Mouse (Mus musculus): Measurements from ENCODE around the gene 9930022D16Rik. TPM values are rescaled to one million over a fixed set of nuclear protein-coding genes. Genes with fewer than 3 reads are reported as not detected.

The 9930022D16Rik gene
- polyA plus RNA-seq (2015; fragmentation: Nextera tagmentation; extraction: Ambion mirVana), result not detected in 2 replicates

- Histone ChIP-seq H3K9ac (no peak within 1 kb of the TSS), H3K27ac (no peak within 1 kb of the TSS), H3K27me3 (replicated peaks) (no peaks in the 10 kb centered on the region), H3K4me2 (no peak within 1 kb of the TSS), H3K4me1 (no peaks in the 10 kb centered on the region), H3K9me3 (no peaks in the 10 kb centered on the region), H3K4me3 (no peak within 1 kb of the TSS), H3K36me3 (replicated peaks) (no peaks in the 10 kb centered on the region)
- ATAC-seq (replicated peaks), result no peak
- 91% methylated on average over 6 of the region's 6 CpGs for WGBS
Measured at GRCm38 (mm10) chr11:109413617-109414016, at the start of gene 9930022D16Rik. Gene 9930022D16Rik, plus strand, starts transcription at chr11:109413917.

GRCm38 (mm10) chr11:109364337-109364736 lies 49.4 kb upstream of the 9930022D16Rik start:
- peak overlapping the region; percentile 1; the same call in 1 of the 2 replicates for H3K9ac ChIP-seq
- peak overlapping the region; percentile 79 for H3K4me2 ChIP-seq
- H3K36me3 ChIP-seq (replicated peaks), result peaks cover 3% of the 10 kb centered on the region; the same call in 1 of the 2 replicates
- peaks cover 70% of the 10 kb centered on the region for H3K4me1 ChIP-seq
- H3K27me3 ChIP-seq (replicated peaks), result no peaks in the 10 kb centered on the region
- WGBS, result 63% methylated on average over 2 of the region's 2 CpGs
- no peaks in the 10 kb centered on the region for H3K9me3 ChIP-seq
- H3K27ac ChIP-seq, result no peak overlapping the region
- ATAC-seq (replicated peaks), result no peak
- H3K4me3 ChIP-seq, result peak overlapping the region; percentile 98

- Histone ChIP-seq H3K9me3 (no peaks in the 10 kb centered on the region), H3K36me3 (replicated peaks) (peaks cover 3% of the 10 kb centered on the region; the same call in 1 of the 2 replicates), H3K27ac (no peak overlapping the region), H3K27me3 (replicated peaks) (no peaks in the 10 kb centered on the region), H3K4me2 (peak overlapping the region; percentile 79), H3K9ac (peak overlapping the region; percentile 1; the same call in 1 of the 2 replicates), H3K4me3 (peak overlapping the region; percentile 98), H3K4me1 (peaks cover 66% of the 10 kb centered on the region)
- ATAC-seq (replicated peaks), result no peak
- WGBS, result 80% methylated on average over 10 of the region's 10 CpGs
Measured at GRCm38 (mm10) chr11:109364881-109365280, 48.8 kb upstream of the 9930022D16Rik start.

- no peaks in the 10 kb centered on the region for H3K9me3 ChIP-seq
- WGBS, result 89% methylated on average over 5 of the region's 5 CpGs
- H3K9ac ChIP-seq, result no peak overlapping the region
- no peak overlapping the region for H3K4me3 ChIP-seq
- H3K36me3 ChIP-seq (replicated peaks), result peaks cover 3% of the 10 kb centered on the region; the same call in 1 of the 2 replicates
- H3K4me1 ChIP-seq, result peaks cover 70% of the 10 kb centered on the region
- no peak overlapping the region for H3K27ac ChIP-seq
- no peak for ATAC-seq (replicated peaks)
- H3K27me3 ChIP-seq (replicated peaks), result no peaks in the 10 kb centered on the region
- H3K4me2 ChIP-seq, result peak overlapping the region; percentile 79
Measured at GRCm38 (mm10) chr11:109365818-109366217, 47.9 kb upstream of the 9930022D16Rik start.

GRCm38 (mm10) chr11:109366802-109367579 lies 46.7 kb upstream of the 9930022D16Rik start:
- no peak for ATAC-seq (replicated peaks)

GRCm38 (mm10) chr11:109369026-109369637 lies 44.6 kb upstream of the 9930022D16Rik start:
- peaks cover 3% of the 10 kb centered on the region; the same call in 1 of the 2 replicates for H3K36me3 ChIP-seq (replicated peaks)
- no peaks in the 10 kb centered on the region for H3K27me3 ChIP-seq (replicated peaks)
- H3K4me3 ChIP-seq, result no peak overlapping the region
- no peak overlapping the region for H3K27ac ChIP-seq
- H3K9ac ChIP-seq, result no peak overlapping the region
- ATAC-seq (replicated peaks), result no peak
- WGBS, result 87% methylated on average over 3 of the region's 3 CpGs
- H3K9me3 ChIP-seq, result no peaks in the 10 kb centered on the region
- H3K4me2 ChIP-seq, result no peak overlapping the region
- H3K4me1 ChIP-seq, result peaks cover 54% of the 10 kb centered on the region

More at GRCm38 (mm10) chr11:109366802-109367579, 46.7 kb upstream of the 9930022D16Rik start:
- WGBS, result 89% methylated on average over 15 of the region's 15 CpGs
- Histone ChIP-seq H3K4me3 (no peak overlapping the region), H3K9ac (no peak overlapping the region), H3K4me1 (peaks cover 60% of the 10 kb centered on the region), H3K27ac (no peak overlapping the region), H3K36me3 (replicated peaks) (peaks cover 3% of the 10 kb centered on the region; the same call in 1 of the 2 replicates), H3K9me3 (no peaks in the 10 kb centered on the region), H3K27me3 (replicated peaks) (no peaks in the 10 kb centered on the region), H3K4me2 (no peak overlapping the region)

GRCm38 (mm10) chr11:109375412-109375811 lies 38.3 kb upstream of the 9930022D16Rik start:
- Histone ChIP-seq H3K9ac (no peak overlapping the region), H3K9me3 (no peaks in the 10 kb centered on the region), H3K36me3 (replicated peaks) (no peaks in the 10 kb centered on the region), H3K27ac (no peak overlapping the region), H3K4me1 (peaks cover 18% of the 10 kb centered on the region), H3K4me3 (no peak overlapping the region), H3K4me2 (no peak overlapping the region), H3K27me3 (replicated peaks) (no peaks in the 10 kb centered on the region)
- ATAC-seq (replicated peaks), result no peak
- WGBS, result 82% methylated on average over 7 of the region's 7 CpGs

GRCm38 (mm10) chr11:109376484-109377143 lies 37.1 kb upstream of the 9930022D16Rik start:
- no peaks in the 10 kb centered on the region for H3K9me3 ChIP-seq
- H3K9ac ChIP-seq, result no peak overlapping the region
- peaks cover 18% of the 10 kb centered on the region for H3K4me1 ChIP-seq
- no peak for ATAC-seq (replicated peaks)
- no peak overlapping the region for H3K4me3 ChIP-seq
- H3K4me2 ChIP-seq, result no peak overlapping the region
- H3K36me3 ChIP-seq (replicated peaks), result no peaks in the 10 kb centered on the region
- peak overlapping the region; percentile 43; the same call in 1 of the 2 replicates for H3K27ac ChIP-seq
- H3K27me3 ChIP-seq (replicated peaks), result no peaks in the 10 kb centered on the region
- WGBS, result 56% methylated on average over 7 of the region's 7 CpGs

GRCm38 (mm10) chr11:109377477-109377876 lies 36.2 kb upstream of the 9930022D16Rik start:
- 43% methylated on average over 10 of the region's 10 CpGs for WGBS
- peak; percentile 45; the same call in 1 of the 2 replicates for ATAC-seq (replicated peaks)
- Histone ChIP-seq H3K27me3 (replicated peaks) (no peaks in the 10 kb centered on the region), H3K36me3 (replicated peaks) (no peaks in the 10 kb centered on the region), H3K27ac (no peak overlapping the region), H3K4me1 (peaks cover 18% of the 10 kb centered on the region), H3K4me2 (no peak overlapping the region), H3K9me3 (no peaks in the 10 kb centered on the region), H3K4me3 (no peak overlapping the region), H3K9ac (no peak overlapping the region)

- Histone ChIP-seq H3K9me3 (no peaks in the 10 kb centered on the region), H3K27ac (no peak overlapping the region), H3K4me3 (no peak overlapping the region), H3K36me3 (replicated peaks) (no peaks in the 10 kb centered on the region), H3K9ac (no peak overlapping the region), H3K27me3 (replicated peaks) (no peaks in the 10 kb centered on the region), H3K4me1 (peaks cover 18% of the 10 kb centered on the region), H3K4me2 (no peak overlapping the region)
- no peak for ATAC-seq (replicated peaks)
- WGBS, result 69% methylated on average over 7 of the region's 7 CpGs
Measured at GRCm38 (mm10) chr11:109378051-109378450, 35.7 kb upstream of the 9930022D16Rik start.

- H3K27me3 ChIP-seq (replicated peaks), result no peaks in the 10 kb centered on the region
- no peaks in the 10 kb centered on the region for H3K36me3 ChIP-seq (replicated peaks)
- H3K4me1 ChIP-seq, result peaks cover 18% of the 10 kb centered on the region
- H3K27ac ChIP-seq, result no peak overlapping the region
- ATAC-seq (replicated peaks), result no peak
- no peak overlapping the region for H3K4me3 ChIP-seq
- H3K9me3 ChIP-seq, result no peaks in the 10 kb centered on the region
- H3K9ac ChIP-seq, result no peak overlapping the region
- no peak overlapping the region for H3K4me2 ChIP-seq
- 78% methylated on average over 5 of the region's 5 CpGs for WGBS
Measured at GRCm38 (mm10) chr11:109380662-109381061, 33.1 kb upstream of the 9930022D16Rik start.

- Histone ChIP-seq H3K4me3 (no peak overlapping the region), H3K36me3 (replicated peaks) (no peaks in the 10 kb centered on the region), H3K9me3 (no peaks in the 10 kb centered on the region), H3K4me1 (no peaks in the 10 kb centered on the region), H3K27ac (no peak overlapping the region), H3K4me2 (no peak overlapping the region), H3K9ac (no peak overlapping the region), H3K27me3 (replicated peaks) (no peaks in the 10 kb centered on the region)
- 94% methylated on average over 8 of the region's 8 CpGs for WGBS
- ATAC-seq (replicated peaks), result no peak
Measured at GRCm38 (mm10) chr11:109385296-109385695, 28.4 kb upstream of the 9930022D16Rik start.
